Mouse (Mus musculus): ENCODE data around the gene Car14. TPM values are rescaled to one million over a fixed set of nuclear protein-coding genes. Genes with fewer than 3 reads are reported as not detected.
"Not testable (repeated sequence)": the region's sequence is repeated elsewhere in the genome, so short reads cannot be mapped to it uniquely, and the experiment has no call there.

The Car14 gene
- total RNA-seq, 2 experiments from 2014 or later, result 81.2 to 115 TPM

DNA sequence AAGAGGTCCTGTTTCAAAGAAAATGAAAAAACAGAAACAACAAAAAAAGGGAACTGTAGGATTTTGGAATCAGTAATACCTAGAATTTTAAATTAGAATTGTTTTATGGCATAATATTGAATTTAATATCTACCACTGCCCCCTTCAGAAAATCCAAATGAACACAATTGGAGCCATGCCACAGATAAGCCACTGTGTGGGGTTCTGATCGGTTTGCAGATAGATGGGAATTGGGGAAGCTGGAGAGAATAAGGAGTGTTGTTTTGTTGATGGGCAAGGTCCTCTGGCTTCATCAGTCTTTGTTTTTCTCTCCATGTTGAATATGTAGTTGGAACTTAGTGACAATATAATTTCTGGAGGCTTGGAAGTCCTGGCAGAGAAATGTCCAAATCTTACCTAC is 30.0 kb upstream of the Car14 start:
- TF ChIP-seq CTCF (IDR thresholded peaks at IDR 0.05), result no peak
- no peak for DNase-seq
- Histone ChIP-seq H3K4me3 (no peak overlapping the region), H3K27ac (no peak overlapping the region)
- intact Hi-C loops (cut with DNase I), result no loop called here

DNA sequence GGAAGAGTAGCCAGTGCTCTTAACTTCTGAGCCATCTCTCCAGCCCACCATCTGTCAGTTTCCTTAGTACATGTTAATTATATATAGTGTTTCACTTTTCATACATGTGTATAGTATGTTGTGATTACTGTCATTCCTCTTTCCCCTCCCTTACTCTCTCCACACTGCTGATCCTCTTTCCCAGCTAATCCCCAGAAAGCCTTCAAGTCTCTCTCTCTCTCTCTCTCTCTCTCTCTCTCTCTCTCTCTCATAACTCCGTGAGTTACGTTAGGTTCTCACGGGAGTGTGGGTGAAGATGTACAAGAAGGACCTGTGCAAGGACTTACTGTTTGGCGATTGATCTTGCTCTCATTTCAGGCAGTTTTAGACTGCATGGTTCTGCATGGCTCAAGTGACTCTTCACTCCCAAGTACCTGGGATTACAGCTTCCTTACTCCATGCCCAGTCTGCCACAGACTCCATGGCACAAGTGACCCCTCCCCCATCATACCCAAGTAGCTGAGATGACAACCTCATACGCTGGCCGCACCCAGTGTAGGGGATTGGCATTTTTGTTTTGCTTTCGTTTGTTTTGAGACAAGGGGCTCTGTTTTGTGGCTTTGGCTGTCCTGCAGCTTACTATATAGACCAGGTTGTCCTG is 28.7 kb upstream of the Car14 start:
- Histone ChIP-seq H3K27ac (no peak overlapping the region), H3K4me3 (no peak overlapping the region)
- DNase-seq, result no peak
- no peak for TF ChIP-seq CTCF (IDR thresholded peaks at IDR 0.05)
- intact Hi-C loops (cut with DNase I), result no loop called here

DNA sequence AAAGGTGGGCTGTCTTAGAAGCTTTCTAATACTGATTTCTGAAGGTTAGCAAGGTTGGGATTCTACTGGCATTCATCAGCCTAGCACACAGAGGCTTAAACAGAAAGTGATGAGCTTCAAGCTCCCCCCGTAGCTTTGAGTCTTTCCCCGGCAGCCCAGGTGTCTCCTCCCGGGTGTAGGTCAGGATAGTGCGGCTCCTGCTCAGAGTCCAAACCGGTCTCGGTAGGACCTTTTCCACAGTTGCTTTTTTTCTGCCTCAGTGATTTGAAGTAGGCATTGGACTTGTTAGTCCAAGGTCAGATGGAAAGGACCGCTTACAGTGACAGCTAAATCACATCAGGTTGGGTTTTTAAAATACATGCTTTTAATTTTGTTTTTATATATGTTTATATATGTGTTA is 28.1 kb upstream of the Car14 start:
- Histone ChIP-seq H3K27ac (no peak overlapping the region), H3K4me3 (no peak overlapping the region)
- DNase-seq, result no peak
- intact Hi-C loops (cut with DNase I), result no loop called here
- no peak for TF ChIP-seq CTCF (IDR thresholded peaks at IDR 0.05)

- TF ChIP-seq CTCF (IDR thresholded peaks at IDR 0.05), result no peak
- H3K4me3 ChIP-seq, result no peak overlapping the region
- no peak for DNase-seq
- no peak overlapping the region for H3K27ac ChIP-seq
- intact Hi-C loops (cut with DNase I), result no loop called here
These were observed 27.7 kb upstream of the Car14 start for GRCm38 (mm10) chr3:95932157-95932556.

GRCm38 (mm10) chr3:95931471-95931870 is 27.0 kb upstream of the Car14 start:
- DNase-seq, result no peak
- Histone ChIP-seq H3K4me3 (no peak overlapping the region), H3K27ac (no peak overlapping the region)
- no peak for TF ChIP-seq CTCF (IDR thresholded peaks at IDR 0.05)
- intact Hi-C loops (cut with DNase I), result no loop called here

GRCm38 (mm10) chr3:95930471-95930789 is 25.9 kb upstream of the Car14 start:
- Histone ChIP-seq H3K4me3 (peak overlapping the region; percentile 97), H3K27ac (peak overlapping the region; percentile 90)
- TF ChIP-seq CTCF (IDR thresholded peaks at IDR 0.05), result no peak
- DNase-seq, result no peak
- intact Hi-C loops (cut with DNase I), result no loop called here

DNA sequence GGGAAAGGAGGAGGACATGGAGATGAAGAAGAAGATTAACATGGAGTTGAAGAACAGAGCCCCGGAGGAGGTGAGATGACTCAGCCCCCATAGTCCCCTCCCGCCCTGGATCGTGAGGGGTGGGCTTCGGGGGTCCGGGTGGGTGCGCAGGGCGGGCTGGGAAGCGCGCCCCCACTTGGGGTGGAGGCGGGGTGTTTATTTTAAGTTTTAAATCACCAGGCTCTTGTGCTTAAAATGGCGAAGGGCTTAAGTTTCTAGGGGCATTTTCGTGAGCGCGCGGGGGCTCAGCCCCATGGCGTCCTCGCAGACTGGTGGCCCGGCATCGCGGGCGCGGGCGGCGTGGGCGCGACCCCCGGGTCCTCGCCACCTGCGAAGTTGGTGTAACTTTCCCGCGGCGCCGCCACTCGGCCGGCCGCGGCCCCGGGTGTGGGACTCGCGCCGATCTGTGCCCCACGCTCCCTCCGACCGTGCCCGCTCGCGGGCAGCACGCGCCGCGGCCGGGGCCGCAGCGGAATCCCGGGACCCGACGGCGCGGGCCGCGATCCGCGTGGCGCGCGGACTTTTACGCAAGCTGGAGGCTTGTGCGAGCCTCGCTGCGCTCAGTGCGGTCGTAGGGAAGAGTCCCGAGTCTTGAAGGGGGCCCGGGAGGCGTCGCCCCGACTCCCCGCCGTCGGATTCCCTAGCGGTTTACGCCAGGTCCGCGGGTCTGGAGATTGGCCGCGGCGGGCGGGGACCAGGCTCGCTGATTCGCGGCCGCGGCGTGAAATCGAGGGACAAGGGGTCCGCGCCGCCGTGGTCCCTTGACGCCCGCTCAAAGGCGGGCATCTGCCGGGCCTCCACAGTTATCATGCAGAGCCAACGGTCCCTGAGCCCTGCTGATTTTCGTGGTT is 25.3 kb upstream of the Car14 start:
- peak; percentile 64 for DNase-seq
- Histone ChIP-seq H3K27ac (peak overlapping the region; percentile 90), H3K4me3 (peak overlapping the region; percentile 97)
- no peak; the same call in 1 of the 2 replicates for TF ChIP-seq CTCF (IDR thresholded peaks at IDR 0.05)
- intact Hi-C loops (cut with DNase I), result loop anchor here (2.0 kb wide), 1 partner anchor 21 kb away; no protein-coding TSS in a partner anchor

- TF ChIP-seq CTCF (IDR thresholded peaks at IDR 0.05), result no peak
- intact Hi-C loops (cut with DNase I), result loop anchor here (2.0 kb wide), 1 partner anchor 22 kb away; no protein-coding TSS in a partner anchor
- DNase-seq, result peak; percentile 97
- H3K27ac ChIP-seq, result peak within 1 kb of the TSS; percentile 90
- peak within 1 kb of the TSS; percentile 97 for H3K4me3 ChIP-seq
These were observed 24.4 kb upstream of the Car14 start, which contains the start of gene Anp32e for GRCm38 (mm10) chr3:95928658-95929503. TSS of gene Anp32e (plus strand) at chr3:95929246.

DNA sequence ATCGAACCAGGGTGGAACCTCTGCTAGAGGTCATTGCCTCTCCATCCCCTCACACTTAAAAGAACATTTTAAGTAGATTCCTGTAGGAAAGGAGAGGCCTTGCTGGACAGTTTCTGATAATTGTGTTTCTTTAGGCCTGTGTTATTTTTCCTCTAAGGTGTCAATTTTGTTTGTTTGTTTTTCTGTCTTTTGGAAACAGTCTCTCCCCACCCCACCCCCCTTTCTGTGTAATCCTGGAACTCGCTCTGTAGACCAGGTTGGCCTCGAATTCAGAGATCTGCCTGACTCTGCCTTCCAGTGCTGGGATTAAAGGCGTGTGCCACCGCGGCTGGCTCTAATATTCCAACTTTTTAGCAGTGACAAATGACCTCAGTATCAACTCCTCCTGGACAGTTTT is 23.8 kb upstream of the Car14 start:
- Histone ChIP-seq H3K4me3 (peak overlapping the region; percentile 97), H3K27ac (peak overlapping the region; percentile 73)
- TF ChIP-seq CTCF (IDR thresholded peaks at IDR 0.05), result no peak
- intact Hi-C loops (cut with DNase I), result loop anchor here (2.0 kb wide), 1 partner anchor 23 kb away; no protein-coding TSS in a partner anchor
- DNase-seq, result no peak

GRCm38 (mm10) chr3:95925087-95925486 is 20.6 kb upstream of the Car14 start:
- no peak for DNase-seq
- TF ChIP-seq CTCF (IDR thresholded peaks at IDR 0.05), result no peak
- Histone ChIP-seq H3K27ac (no peak overlapping the region), H3K4me3 (no peak overlapping the region)
- intact Hi-C loops (cut with DNase I), result no loop called here

- intact Hi-C loops (cut with DNase I), result no loop called here
- no peak for TF ChIP-seq CTCF (IDR thresholded peaks at IDR 0.05)
- Histone ChIP-seq H3K27ac (no peak overlapping the region), H3K4me3 (no peak overlapping the region)
- no peak for DNase-seq
These were observed 19.7 kb upstream of the Car14 start for GRCm38 (mm10) chr3:95924185-95924584.

- intact Hi-C loops (cut with DNase I); DNase-seq; H3K27ac ChIP-seq; H3K4me3 ChIP-seq: not testable (repeated sequence)
These were observed 18.9 kb upstream of the Car14 start for GRCm38 (mm10) chr3:95923429-95923828.

DNA sequence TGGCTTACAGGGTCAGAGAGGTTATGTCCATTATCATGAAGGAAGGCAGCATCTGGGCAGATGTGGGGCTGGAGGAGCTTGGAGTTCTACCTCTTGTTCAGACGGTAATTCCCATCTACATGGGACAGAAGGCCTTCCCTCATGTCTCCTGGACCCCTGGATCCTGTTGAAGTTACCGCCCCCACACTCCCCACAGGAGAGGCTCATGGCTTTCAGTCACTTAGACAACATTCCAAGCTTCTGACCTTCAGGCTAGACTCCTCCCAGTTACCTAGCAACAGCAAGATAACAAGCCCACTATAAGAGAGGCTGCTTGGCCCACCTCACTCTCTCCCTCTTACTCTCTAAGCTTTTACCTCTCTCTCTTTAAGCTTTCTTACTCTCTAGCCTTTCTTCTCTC is 16.0 kb upstream of the Car14 start:
- DNase-seq; intact Hi-C loops (cut with DNase I); H3K27ac ChIP-seq; H3K4me3 ChIP-seq: not testable (repeated sequence)

Measured in gastrocnemius, adult 2 months (tissue).